Mouse (Mus musculus): ENCODE data around the gene Trim43a. TPM values are rescaled to one million over a fixed set of nuclear protein-coding genes. Genes with fewer than 3 reads are reported as not detected.

Gene Trim43a
- polyA plus RNA-seq (2014; fragmentation: Illumina TruSeq; extraction: RNeasy Lipid Tissue Mini Kit (QIAGEN cat#74804); ENCODE audit: low read depth, low replicate concordance): not detected

DNA sequence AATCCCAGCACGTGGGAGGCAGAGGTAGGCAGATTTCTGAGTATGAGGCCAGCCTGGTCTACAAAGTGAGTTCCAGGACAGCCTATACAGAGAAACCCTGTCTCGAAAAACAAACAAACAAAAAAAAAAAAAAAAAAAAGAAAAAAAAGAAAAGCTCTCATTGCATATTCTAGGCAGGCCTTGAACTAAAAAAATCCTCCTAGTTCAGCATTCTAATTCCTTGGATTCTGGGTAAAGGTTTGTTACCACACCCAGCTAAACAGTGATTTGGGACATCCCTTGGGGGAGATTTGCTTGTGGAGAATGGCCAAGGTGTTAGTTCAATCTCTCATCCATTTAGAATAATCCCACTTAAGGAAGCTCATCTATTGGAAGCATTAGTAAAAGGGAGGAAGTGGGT lies at the start of gene Trim43a:
Gene Trim43a (plus strand): TSS at position 301 of the 400 bp plus-strand sequence.

DNA sequence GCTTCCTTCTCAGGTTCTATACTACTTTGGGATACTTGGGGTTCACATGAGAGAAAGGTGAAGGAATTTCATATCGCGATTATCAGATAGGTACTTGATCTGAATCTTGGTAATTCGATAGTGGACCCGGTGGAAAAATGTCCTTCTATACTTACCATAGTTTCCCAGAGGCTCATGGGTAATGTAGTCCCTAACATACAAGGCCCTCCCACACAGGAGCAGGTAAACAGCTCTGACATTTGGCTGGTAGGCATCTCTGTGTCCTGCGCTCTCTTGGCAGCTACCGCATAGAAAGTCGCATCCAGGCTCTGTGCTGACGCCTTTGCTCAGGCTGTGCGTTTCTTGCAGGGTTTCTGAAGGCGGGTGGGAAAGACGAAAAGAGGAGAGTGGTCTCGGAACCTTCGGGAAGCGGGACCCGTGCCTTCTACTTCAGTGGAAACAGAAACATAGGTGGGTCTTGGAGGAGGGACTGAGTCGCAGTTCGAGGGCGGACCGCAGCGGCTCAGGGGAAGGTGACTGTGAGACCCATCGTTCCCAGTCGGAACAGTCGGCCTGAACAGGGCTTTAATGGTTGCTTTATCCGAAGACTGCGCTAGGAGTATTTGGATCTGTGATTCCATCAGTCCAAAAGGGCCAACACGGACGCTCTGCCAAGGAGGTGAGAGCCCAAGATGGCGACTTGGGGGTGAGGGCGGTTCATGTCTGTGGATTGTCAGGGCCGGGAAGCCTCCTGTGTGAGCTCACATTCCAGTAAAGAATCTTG lies 32.7 kb upstream of the Trim43a start, which contains the start of gene Zfp949:
Gene Zfp949 (plus strand): TSS at position 170 of the 763 bp plus-strand sequence.

Other genes with a start within 250 kb of the Trim43a start
- 155 TPM for gene Snx14, start 141.9 kb upstream of the Trim43a start, polyA plus RNA-seq (2014; fragmentation: Illumina TruSeq; extraction: RNeasy Lipid Tissue Mini Kit (QIAGEN cat#74804); ENCODE audit: low read depth, low replicate concordance)
- 2.9 TPM for gene Gm20537, start 124.3 kb upstream of the Trim43a start, polyA plus RNA-seq (2014; fragmentation: Illumina TruSeq; extraction: RNeasy Lipid Tissue Mini Kit (QIAGEN cat#74804); ENCODE audit: low read depth, low replicate concordance)
- gene Syncrip, start 98.3 kb upstream of the Trim43a start, polyA plus RNA-seq (2014; fragmentation: Illumina TruSeq; extraction: RNeasy Lipid Tissue Mini Kit (QIAGEN cat#74804); ENCODE audit: low read depth, low replicate concordance): 306 TPM
- gene Zfp949, start 32.9 kb upstream of the Trim43a start, polyA plus RNA-seq (2014; fragmentation: Illumina TruSeq; extraction: RNeasy Lipid Tissue Mini Kit (QIAGEN cat#74804); ENCODE audit: low read depth, low replicate concordance): 19.1 TPM
- 39.0 TPM for gene Mthfsl, start 139.4 kb downstream of the Trim43a start, polyA plus RNA-seq (2014; fragmentation: Illumina TruSeq; extraction: RNeasy Lipid Tissue Mini Kit (QIAGEN cat#74804); ENCODE audit: low read depth, low replicate concordance)
- 4.3 TPM for gene Bcl2a1d, start 151.0 kb downstream of the Trim43a start, polyA plus RNA-seq (2014; fragmentation: Illumina TruSeq; extraction: RNeasy Lipid Tissue Mini Kit (QIAGEN cat#74804); ENCODE audit: low read depth, low replicate concordance)

Data from adrenal gland, adult 10 weeks (tissue).